Mouse (Mus musculus): ENCODE measurements around the gene Usp40. TPM values are rescaled to one million over a fixed set of nuclear protein-coding genes. Genes with fewer than 3 reads are reported as not detected.
"Not testable (repeated sequence)": the region's sequence is repeated elsewhere in the genome, so short reads cannot be mapped to it uniquely, and the experiment has no call there.

Usp40 gene
- polyA plus RNA-seq (2015; fragmentation: Nextera tagmentation; extraction: Ambion mirVana): 11.4 and 13.0 TPM in 2 replicates

DNA sequence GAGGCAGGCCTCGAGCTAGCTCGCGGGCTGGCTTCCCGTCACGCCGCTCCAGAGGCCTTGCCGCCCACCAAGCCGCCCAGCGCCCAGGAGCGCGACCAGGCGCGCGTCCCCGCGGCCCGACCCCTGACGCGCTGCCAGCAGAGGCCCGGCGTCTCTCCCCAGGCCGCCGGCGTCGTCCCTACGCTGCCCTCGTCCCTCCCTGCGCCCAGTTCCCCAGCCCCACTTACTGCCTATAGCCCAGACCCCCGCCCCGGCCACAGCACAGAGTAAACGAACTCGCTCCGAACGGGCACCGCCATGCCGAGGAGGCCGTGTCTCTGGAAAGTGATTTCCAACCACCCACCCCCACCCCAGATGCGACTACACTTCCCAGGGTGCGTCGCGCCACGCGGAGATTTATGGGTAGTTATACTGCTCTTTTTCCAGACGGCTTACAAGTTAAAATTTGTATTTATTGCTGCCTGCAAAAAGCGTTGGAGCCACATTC is at the start of gene Usp40:
Usp40 (minus strand) TSS at position 341 of the 487 bp plus-strand sequence.
- peak; percentile 79 for DNase-seq (ENCODE audit: low spot score)

DNA sequence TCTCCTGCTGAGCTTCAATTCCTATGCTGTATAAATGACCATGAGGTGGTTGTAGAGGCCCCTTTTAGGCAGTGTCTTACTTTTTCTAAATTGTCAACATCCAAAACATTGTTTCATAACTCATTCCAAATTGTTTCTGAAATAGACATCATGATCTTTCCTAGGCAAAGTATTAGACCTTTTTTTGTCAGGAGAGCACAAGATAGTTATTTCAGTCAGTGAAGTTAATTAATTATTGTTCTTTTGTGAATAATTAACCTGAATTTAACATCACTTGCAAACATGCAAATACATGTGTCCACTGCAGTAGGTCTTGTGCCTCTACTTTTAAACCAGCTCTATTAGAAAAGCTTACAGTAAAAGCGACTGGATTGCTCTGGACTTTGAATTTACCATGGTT is 46.7 kb upstream of the Usp40 start, which contains the start of gene Ugt1a10:
Ugt1a10 (plus strand) TSS at position 301 of the 400 bp plus-strand sequence.
- DNase-seq (ENCODE audit: low spot score): no peak

DNA sequence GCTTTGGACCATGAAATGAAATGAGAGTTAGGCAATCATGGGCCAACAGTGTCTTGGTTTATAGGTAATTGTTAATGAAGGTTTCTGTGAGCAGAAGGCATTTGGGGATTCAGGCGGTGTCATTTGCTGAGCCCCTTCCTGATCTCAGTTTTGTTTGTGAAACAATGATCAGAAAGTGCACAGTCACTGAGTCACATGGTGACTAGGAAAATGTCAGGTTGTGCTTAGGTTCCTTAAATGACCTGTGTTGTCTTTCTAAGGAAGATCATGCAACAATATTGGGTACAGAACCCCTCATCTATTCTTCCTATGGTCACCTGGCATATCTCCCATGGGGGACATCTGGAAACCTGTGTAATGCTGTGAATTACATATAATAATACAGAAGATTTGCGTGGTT is 39.1 kb upstream of the Usp40 start:
- not testable (repeated sequence) for DNase-seq (ENCODE audit: low spot score)

DNA sequence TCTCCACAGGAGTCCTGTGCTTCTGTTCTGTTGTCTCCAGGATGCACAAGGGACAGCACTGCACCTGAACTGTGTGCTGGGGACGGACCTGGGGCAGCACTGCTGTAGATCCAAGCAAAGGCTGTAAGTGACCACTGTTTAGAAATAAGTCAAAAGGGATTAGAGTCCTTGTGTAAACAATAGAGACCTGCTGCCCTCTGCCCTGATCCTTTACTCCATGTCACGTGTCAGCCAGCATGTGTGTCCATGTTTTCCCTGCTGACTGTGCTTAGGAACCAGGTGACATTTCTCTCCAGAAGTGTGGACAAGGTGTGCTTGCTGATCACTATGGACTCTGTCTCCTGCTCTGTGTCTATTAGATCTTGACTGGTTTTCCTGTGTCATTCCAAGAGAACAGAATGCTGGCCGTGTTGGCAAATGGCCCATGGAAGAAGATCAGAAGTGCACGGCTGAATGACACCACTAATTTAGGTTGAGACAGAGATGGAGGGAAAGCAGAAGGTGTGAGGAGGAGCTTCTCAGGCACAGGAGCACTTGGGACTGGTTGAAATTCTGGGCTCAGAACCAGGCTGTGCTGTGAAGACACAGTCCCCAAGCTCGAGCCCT is 36.6 kb upstream of the Usp40 start:
- DNase-seq (ENCODE audit: low spot score): not testable (repeated sequence)

DNA sequence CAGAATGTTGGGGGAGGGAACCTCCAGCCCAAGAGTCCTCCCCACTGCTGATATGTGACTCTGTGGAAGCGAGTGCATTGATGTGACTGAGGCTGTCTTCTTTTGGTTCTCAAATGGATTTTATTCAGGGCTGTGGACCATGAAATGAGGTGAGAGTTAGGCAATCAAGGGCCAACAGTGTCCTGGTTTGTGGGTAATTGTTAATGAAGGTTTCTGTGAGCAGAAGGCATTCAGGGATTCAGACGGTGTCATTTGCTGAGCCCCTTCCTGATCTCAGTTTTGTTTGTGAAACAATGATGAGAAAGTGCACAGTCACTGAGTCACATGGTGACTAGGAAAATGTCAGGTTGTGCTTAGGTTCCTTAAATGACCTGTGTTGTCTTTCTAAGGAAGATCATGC is 34.7 kb upstream of the Usp40 start:
- DNase-seq (ENCODE audit: low spot score): not testable (repeated sequence)

DNA sequence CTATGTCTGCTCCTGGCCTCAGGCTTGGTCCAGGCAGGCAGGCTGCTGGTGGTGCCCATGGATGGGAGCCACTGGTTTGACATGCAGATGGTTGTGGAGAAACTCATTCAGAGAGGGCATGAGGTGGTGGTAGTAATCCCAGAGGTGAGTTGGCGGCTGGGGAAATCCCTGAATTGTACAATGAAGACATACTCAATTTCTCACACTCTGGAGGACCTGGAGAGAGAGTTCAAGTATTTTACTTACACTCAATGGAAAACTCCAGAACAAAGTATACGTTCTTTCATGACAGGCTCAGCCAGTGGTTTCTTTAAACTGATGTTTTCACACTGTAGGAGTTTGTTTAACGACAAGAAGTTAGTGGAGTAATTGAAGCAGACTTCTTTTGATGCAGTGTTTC is 16.9 kb upstream of the Usp40 start:
- DNase-seq (ENCODE audit: low spot score): not testable (repeated sequence)

DNA sequence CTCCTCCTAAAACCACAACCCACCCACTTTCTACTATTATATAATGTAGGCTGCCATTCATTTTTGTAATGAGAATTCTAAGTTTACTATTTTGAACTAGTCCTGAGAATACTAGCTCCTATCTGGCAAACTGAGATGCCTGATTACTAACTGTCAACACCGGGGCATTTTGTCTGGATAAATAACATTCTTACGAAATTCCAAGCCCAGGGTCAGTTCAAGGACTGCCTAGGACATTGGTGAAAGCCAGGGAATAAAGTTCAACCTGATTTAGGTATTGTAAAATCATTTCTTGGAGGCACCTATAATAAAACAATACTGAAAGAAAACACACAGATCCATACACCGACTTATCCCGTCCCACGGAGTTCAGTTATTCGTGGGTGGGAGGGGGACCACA is 7.0 kb upstream of the Usp40 start:
- DNase-seq (ENCODE audit: low spot score): no peak

DNA sequence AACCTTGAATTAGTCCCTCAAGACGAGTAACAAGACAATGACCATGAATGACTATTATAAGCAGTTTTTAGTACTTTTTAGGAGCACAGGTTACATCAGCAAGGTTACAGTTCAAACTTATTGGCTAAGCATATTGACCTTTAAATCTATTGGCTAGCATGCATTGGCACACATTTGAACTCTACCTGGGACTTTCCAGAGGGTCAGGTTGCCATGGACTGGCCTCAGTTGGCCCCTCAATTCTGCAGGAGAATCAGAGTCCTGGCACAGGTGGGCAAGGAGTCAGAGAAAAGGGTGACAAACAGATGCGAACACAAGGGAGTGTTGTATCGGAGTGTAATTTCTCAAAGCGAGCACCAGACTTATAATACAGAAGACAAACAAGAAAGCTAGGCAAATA is 6.3 kb upstream of the Usp40 start:
- DNase-seq (ENCODE audit: low spot score): no peak

DNA sequence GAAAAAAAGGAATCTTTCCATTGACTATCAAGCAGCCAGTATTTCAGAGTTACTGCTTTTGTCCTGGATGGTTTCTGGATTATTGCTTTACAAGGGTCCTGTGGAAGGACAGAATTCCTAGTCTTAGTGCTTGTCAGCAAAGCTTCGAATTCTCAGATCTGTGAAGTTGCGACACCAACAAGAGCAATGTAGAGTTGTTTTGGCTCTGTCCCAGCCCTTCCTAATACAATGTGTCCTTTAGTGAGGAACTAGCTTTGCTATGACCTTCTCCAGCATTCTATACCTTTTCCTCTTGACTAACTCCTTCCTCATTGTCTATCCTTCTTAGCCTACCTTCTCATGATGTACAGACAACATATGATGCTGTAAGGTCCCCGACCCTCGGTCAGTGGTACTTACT is 5.8 kb upstream of the Usp40 start:
- DNase-seq (ENCODE audit: low spot score): no peak

DNA sequence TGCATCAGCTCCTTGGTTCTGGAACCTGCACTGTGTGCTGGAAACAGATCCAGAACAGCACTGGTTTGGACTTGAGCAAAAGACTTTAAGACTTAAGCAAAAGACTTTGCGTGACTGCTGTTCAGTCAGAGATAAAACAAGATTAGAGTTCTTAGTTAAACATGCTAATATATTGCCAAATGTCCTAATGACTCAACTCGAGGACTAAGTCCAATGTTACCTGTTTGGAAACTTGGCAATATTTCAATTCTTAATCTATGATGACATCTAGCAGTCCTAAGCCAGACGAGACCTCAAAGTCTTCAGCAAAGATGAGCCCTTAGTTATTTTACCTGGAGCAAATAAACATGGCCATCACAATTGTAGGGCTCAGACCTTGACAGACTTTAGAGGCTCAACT is 5.4 kb upstream of the Usp40 start:
- DNase-seq (ENCODE audit: low spot score): no peak

DNA sequence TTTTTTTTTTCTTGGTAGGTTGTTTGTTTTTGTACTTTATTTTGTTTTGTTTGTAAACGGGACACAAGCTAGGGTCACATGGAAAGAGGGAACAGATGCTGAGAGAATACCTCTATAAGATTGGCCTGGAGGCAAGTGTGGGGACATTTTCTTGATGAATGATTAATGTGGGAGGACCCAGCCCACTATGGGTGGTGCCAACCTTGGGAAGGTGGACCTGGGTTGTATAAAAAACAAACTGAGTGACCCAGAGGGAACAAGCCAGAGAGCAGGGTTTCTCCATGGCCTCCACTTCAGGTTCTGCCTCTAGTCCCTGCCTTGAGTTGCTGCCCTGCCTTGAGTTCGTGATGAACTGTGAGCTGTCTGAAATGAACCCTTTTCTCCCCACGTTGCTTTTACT is 1.2 kb upstream of the Usp40 start:
- DNase-seq (ENCODE audit: low spot score): no peak

DNA sequence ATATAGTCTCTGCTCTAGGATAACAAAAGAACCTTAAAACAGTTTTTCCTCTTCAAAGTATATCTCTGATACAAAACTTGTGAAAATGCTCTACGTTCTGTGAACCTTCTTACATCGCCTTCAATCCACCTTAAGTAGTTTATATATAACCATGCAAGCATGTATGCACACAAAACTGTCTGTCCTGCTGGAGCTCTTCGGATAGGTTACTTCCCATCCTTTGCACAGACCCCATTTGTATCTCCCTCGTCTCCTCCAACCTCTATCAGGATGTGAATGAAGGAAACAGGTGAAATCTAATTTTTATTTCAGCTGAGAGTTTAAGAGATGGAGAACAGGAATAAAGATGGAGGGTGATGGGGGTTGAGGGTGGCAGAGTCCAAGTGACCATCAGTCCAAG is 384 bp upstream of the Usp40 start:
- no peak for DNase-seq (ENCODE audit: low spot score)

DNA sequence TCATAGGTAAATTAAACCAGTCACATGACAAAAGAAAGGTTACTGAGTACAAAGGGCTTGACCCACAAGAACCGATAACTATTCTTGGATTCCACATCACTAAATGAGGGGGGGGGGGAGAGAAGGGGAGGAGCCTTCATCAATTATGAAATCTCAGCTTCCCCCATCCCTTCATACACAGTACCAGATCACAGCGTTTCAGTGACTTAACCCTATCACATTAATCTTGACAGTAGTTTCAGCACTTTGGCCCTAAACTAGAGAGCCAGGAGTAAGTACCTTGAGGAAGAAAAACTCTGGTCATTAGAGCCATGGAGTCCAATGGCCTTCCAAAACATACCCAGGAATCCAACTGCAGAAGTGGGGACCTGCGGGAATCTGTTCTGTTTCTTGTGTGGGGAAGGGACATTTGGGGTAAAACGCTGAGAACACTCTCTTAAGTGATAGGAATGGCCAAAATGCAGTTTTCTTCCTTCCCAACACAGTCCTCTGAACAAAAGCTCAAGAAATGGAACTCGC is 600 bp downstream of the Usp40 start:
- no peak for DNase-seq (ENCODE audit: low spot score)

DNA sequence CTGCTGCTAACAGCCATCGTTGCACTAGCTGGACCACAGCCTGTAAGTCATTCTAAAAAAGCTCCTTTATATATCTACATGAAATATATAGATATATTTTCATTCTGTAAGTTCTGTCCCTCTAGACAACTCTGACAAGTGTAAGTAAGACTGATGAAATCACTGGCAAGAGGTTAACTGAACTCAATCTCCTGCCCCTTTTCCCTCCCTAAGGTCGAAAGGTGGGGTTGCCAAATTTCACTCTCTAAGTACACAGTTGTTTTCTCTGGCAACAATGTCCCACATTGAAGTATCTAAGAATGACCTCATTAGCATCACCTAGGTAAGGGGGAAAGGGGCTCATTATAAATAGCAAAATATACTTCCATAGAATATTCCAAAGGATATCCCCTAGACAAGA is 15.6 kb downstream of the Usp40 start:
- DNase-seq (ENCODE audit: low spot score): no peak

DNA sequence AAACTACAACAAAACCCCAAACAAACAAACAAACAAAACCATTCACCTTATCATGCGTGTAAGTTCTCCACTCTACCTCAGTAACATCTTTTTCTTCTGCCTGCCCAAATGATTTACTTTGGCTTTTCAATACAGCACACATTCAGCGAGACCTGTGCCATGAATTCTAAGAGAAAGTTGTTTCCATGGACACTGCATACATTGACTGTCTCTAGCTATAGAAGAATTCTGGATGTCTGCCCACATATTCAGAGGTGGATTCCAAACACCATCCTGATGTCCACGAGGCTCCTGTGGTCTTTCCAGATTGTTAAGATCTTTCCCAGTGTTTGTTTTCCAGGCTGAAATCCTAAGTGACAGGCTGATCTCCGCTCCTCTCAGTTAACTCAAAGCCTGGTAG is 26.1 kb downstream of the Usp40 start:
- no peak for DNase-seq (ENCODE audit: low spot score)

DNA sequence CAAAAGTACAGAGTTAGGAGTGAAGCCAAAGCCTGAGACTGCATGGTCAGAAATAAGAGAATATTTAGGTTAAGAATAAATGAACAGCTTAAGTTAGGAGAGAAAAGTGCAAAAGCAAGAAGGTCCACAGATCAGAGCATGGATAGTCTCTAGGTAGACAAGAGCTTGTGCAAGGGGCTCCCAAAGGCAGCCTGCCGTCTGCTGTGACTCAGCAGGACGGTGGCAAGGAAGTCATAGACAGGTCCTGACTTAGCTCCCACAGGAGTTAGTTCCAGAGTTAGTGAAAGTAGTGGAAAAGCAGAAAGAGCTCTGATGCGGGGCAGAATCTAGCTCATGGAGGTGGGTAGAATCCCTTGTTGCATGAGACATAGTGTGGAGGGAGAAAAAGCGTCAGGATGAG is 38.0 kb downstream of the Usp40 start:
- no peak for DNase-seq (ENCODE audit: low spot score)

DNA sequence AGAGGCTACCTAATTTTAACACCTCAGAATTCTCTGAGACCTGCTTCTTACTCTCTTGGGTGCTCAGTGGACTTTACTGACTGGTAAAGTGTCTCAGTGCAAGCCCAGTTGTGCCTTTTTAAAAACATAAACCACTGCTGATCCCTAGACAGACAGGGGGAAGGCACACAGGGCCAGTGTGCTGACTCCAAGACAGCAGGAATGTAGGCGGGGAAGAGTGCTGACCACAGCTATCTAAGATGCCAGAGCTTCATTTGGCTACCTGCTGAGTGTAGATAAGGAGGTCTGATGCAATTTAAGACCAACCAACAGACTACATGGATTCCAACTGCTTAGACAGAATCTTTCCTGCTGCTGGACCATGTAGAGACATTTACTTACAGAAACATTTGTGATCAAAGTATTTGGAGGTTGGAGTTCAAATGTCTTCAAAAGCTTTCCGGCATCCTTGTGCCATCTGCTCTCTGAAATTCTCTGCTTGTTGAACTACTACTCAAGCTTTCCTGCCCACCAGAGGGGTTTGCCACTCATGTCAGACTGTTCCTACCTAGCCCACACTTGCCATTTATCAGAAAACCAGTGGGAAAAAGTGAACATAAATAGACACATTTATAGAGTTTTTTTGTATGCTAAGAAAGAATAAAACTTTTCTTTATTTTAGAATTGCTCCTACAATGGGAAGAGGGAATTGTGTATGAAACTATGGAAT is 46.7 kb downstream of the Usp40 start:
- DNase-seq (ENCODE audit: low spot score): no peak

DNA sequence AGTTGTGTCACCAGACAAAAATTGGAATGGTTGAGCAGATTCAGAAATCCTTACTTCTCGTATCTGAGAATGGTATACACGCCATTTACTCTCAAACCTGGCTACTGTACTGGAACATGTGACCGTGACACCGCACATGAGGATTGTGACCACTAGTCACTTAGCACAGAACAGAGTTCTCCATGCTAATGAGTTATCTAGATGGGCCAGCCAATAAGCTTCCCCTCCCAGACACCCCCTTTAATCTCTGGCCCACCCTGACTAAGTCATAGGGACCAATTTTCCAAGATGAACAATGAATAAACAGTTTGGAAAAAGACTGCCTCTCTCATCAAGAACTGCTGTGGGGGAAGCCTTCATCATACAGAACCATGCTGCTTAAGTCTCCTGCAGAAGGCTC is 47.6 kb downstream of the Usp40 start:
- DNase-seq (ENCODE audit: low spot score): no peak

DNA sequence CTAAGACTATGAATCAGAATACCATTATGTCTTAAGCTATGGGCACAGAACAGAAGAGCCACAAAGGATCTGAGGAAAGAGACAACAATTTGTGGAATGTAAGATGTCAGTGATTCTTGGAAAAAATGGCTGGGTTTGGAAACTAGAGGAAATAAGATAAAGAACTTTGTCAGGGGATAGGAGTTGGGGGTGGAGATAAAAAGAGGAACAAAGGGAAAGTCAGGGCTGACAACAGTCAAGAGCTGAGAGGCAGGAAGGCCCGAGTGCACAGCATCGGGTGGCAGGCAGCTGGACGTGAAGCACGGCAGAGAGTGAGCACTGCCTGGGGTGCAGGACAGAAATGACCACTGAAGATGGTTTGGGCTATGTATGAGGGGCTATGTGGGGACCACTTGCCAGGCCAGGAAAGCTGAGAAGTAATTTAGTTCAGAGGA is 48.3 kb downstream of the Usp40 start:
- DNase-seq (ENCODE audit: low spot score): no peak

DNA sequence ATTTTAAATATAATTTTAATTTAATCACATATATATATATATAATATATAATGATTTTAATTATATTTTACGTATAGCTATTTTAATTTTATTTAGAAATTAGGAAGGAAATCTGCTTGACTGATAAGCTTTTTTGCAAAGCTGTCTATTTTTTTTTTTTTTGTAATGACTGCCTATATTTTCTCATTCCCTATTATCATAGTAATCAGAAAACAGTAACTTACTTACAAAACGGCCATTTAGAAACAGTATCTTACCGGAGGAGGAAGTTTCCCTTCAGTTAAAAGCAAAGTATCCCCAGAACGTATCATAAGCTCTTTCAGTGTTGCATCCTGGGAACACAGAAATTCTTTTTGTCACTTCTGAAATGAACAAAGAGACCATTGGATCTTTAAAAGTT is 48.8 kb downstream of the Usp40 start:
- DNase-seq (ENCODE audit: low spot score): no peak

DNA sequence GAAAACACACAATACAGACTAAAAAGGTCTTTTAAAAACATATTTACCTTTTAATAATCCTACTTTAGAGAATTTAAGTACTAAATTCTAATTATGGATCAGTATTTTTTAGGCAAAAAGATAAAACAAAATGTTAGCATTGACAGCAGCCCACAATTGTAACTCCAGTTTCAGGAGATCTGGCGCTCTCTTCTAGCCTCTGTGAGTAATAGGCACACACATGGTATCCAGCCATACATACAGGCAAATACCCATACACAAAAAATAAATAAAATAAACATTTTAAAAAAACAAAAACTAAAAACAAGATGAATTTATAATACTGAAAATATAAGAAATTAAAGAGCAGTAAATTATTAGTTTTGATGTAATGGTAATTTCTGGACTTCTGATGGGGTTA is 49.4 kb downstream of the Usp40 start:
- DNase-seq (ENCODE audit: low spot score): no peak

DNA sequence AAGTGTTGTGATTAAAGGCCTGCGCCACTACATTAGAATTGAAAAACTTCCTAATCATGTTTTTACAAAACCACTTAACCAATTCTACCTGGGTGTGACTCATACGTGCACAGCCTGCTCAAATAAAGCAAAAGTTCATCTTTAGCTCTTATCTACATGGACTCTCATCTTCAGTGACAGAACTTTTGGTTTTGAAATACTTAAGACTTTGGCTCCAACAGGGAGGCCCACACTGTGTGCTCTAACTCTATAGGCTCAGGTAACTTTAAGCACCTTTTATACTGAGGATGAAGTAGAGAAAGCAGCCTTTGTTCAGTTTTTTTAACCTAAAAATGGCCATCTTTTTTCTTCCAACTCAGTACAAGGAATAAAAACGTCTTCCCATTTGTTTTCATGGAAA is 55.3 kb downstream of the Usp40 start:
- DNase-seq (ENCODE audit: low spot score): no peak

DNA sequence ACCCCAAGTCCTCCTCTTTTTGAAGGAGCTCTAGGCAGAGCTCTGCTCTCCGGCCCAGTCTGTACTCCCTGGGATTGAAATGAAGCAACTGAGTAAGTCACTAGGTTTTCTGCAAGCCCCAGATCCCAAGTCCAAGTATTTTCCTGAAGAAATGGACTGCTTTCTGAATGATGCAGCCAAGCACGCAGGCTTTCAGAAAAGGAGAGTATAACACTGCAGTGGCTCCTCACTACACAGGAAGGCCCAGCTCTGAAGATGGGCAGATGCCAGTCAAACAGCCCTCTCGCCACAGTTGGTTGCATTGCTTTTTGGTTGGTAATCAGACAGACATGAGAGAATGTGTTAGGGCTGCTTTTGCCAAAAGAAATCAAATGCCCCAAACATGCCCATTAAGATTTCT is 56.7 kb downstream of the Usp40 start:
- no peak for DNase-seq (ENCODE audit: low spot score)
